Mouse (Mus musculus) frontal cortex, postnatal 14 days (tissue): ENCODE results near the gene Patj.

Source experiments
- DNase-seq, 2 experiments: peaks; one replicate each; pipeline ENCODE4 v3.0.0; 2022; ENCODE audit warnings: low spot score in 2 of 2

Gene Patj

DNA sequence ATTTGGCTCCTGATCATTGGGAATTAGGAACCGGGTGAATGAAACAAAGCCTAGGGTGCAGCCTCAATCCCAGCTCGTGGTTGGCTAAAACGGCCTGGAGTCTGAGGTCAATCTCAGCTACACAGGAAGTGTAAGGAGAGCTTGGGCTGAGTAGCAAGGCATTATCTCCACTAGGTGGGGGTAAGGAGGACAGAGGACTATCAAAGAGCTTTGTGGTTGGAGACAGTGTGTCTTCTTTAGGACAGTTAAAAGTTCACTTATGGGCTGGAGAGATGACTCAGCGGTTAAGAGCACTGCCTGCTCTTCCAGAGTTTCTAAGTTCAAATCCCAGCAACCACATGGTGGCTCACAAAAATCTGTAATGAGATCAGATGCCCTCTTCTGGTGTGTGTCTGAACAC lies 329.9 kb downstream of the Patj start:
- no peak for DNase-seq

DNA sequence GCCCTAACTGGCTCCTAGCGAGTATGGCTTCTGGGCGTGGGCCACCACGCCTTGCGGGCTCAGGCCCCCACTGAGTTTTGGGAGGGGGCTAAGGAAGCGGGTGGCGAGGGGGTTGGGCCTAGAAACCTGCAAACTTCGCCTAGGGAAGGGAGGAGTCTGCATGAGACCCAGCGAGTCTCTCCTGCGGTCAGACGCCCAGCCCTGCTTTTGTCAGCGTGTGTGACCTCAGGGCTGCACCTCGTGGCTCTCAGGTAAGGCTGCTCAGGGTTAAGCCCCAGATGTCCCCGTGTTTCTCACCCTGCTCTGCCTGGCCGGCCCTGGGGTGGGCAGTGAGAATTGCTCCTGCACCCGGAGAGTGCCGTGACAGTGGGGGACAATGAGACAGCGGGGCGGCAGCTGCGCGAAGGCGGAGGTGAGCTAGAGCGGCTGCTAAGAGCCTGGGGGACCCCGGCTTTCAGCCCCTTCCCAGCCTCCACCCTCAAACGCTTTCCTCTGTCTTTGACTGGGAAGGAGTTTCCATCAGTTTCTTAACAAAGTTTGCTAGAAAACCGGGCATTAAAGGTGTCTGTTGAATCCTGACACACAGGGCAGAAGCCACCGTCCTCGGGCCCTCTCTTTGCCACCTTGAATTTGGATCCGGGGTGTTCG lies 331.1 kb downstream of the Patj start, which contains the start of gene L1td1:
L1td1 (plus strand) TSS at position 145 of the 648 bp plus-strand sequence.
- DNase-seq, result no peak

DNA sequence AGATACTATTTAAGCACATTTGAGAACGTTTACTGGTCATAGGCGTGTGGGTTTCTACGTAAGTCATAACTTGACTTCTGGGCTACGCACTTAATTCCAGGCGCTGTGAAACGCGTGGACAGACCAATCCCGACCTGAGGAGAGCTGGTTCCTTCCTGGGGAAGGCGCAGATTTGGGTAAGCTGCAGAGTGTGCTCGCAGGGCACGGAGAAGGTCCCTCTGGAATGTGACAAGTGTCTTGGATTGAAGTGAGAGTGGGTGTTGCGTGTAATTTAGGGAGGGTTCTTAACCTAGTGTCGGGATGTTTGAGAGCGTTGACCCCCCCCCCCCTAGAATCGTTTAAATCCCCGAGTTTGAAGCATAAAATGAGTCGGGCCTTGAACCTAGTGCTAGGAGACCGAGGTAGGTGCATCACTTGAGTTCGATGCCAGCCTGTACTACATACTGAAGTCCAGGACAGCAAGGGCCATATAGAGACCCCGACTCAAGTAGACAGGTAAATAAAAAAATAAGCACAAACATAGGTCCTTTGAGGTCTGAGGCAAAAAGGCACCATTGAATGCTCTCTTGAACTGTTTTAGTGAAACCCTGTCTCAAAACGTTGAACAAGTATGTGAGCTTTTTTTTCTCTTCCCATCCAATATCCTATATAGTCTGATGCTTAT lies 331.8 kb downstream of the Patj start:
- DNase-seq, result no peak

DNA sequence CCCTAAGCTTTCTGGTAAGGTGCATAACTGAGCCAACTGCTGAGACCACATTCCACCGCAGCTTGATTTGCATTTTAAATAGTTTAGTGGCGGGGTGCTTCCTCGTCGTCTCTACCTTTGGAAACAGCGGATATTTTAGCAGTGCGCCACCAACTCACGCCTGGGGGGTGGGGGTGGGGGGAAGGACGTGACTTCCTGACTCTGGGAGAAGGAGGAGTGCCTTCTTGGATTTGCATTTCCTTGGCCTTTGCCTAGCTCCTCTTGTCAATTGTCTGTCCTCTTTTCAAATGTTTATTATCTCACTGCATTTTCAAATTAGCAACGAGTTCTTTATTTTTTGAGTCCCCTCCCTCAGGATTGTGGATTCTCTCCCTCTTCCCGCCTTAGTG lies 332.4 kb downstream of the Patj start:
- no peak for DNase-seq

GRCm38 (mm10) chr4:98728716-98729115 lies 333.1 kb downstream of the Patj start:
- no peak for DNase-seq

DNA sequence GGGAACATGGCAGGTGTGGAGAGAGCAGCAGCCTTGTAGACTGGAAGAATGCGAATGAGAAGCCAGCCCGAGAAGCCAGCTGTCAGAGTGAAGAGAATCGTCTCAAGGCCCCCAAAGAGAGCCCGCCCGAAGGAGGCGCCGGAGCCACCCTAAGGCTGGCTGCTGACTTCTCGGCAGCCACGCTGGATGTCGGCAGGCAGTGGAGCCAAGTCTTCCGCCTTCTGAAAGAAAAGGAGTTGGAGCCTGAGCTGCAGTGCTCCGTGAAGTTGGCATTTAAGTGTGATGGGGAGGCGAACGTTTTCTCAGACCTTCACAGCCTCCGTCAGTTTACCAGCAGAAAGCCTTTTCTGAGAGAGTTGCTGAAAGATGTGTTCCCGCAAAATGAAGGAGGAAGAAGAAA lies 338.1 kb downstream of the Patj start:
- no peak for DNase-seq

- no peak for DNase-seq
These were observed 344.2 kb downstream of the Patj start for GRCm38 (mm10) chr4:98739753-98740152.

GRCm38 (mm10) chr4:98743209-98743905 lies 347.8 kb downstream of the Patj start:
- DNase-seq, result no peak

GRCm38 (mm10) chr4:98743906-98744210 lies 348.3 kb downstream of the Patj start:
- no peak for DNase-seq

GRCm38 (mm10) chr4:98754456-98754855 lies 358.9 kb downstream of the Patj start:
- DNase-seq, result no peak

GRCm38 (mm10) chr4:98756141-98756540 lies 360.6 kb downstream of the Patj start:
- DNase-seq, result no peak

GRCm38 (mm10) chr4:98758012-98758821 lies 362.6 kb downstream of the Patj start:
- DNase-seq, result peak in 1 of 2 experiments; percentile 8

GRCm38 (mm10) chr4:98758872-98759518 lies 363.4 kb downstream of the Patj start:
- no peak for DNase-seq

GRCm38 (mm10) chr4:98767134-98768133 lies 371.8 kb downstream of the Patj start:
- no peak for DNase-seq
